Mouse (Mus musculus): ENCODE results near the gene Olfr1241. TPM values are rescaled to one million over a fixed set of nuclear protein-coding genes. Genes with fewer than 3 reads are reported as not detected.

Gene Olfr1241
- not detected for polyA plus RNA-seq (2014; fragmentation: Illumina TruSeq; extraction: RNeasy Lipid Tissue Mini Kit (QIAGEN cat#74804); ENCODE audit: low replicate concordance)

DNA sequence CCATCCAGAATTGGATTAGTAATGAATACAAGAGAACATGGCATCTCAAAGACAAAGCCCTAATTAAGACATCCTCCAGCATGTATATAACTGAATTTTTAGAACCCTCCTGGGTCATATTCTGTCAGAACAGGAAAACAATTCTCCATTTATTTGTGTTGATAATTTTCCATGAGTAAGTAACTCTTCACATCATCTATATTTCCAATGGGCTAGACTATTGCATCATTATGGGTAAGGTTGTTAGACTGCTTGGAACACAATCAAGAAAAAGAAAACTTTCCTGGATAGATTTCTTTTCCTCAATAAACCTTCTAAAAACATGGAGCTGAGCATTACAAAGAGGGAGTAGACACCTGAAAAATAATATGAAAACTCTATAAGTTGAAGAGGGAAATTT is at the start of gene Olfr1241:
Gene Olfr1241 (minus strand): TSS at position 101 of the 400 bp plus-strand sequence.

DNA sequence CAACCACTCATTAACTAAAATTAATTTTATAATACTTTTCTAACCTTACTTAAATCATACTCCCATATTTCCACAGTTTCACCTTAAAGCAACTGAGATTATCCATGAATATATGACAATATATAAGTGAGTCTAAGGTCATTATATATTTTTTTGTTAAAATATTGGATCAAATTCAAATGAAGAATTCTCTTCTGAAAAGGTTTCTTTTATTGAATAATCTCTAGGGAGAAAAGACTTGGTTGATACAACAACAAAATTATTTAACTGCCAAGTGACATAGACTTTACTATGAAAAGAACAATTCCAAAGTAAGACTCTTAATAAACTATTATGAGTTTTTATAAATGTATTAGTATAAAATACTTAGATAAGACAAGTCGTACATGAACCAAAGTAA is 44.5 kb upstream of the Olfr1241 start, which contains the start of gene Olfr1243:
Gene Olfr1243 (minus strand): TSS at position 101 of the 400 bp plus-strand sequence.

DNA sequence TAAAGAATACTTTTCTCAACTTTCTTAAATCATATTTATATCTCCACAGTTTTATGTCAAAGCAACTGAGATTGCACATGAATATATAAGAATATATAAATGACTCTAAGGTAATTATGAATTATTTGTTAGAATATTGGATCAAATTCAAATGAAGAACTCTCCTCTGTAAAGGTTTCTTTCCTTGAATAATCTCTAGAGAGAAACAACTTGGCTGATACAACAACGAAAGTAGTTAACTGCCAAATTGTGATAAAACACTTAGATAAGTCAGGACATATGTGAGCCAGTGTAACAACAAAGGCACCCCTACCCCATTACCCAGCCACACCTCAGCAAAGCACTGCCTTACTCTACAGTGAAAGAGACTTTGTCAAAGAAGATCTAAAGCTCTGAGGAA is 11.3 kb upstream of the Olfr1241 start, which contains the start of gene Olfr1242:
Gene Olfr1242 (minus strand): TSS at position 101 of the 400 bp plus-strand sequence.

DNA sequence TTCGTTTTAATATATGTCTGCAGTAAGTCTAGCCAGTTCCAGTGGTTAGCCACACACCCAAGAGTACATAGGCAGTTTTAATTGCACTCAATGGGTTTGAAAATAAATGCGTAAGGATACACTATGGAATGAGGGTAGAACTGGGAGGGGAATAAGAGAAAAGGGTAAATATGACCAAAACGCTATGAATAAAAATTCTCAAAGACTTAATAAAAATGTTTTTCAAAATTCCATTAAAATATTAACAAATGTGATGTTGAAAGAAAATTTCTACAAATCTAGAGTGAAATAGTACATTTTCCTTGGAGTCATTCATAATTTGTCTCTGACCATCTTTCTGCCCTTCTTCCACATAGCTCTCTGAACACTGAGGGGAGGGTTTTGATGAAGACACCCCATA is 44.0 kb downstream of the Olfr1241 start, which contains the start of gene Olfr1240:
Gene Olfr1240 (minus strand): TSS at position 101 of the 400 bp plus-strand sequence.

Other genes starting within 250 kb of the Olfr1241 start
- gene Olfr1228, start 233.1 kb downstream of the Olfr1241 start, polyA plus RNA-seq (2014; fragmentation: Illumina TruSeq; extraction: RNeasy Lipid Tissue Mini Kit (QIAGEN cat#74804); ENCODE audit: low replicate concordance) = not detected
- gene Olfr1229, start 199.1 kb downstream of the Olfr1241 start, polyA plus RNA-seq (2014; fragmentation: Illumina TruSeq; extraction: RNeasy Lipid Tissue Mini Kit (QIAGEN cat#74804); ENCODE audit: low replicate concordance) = not detected
- not detected for gene Olfr1230, start 189.9 kb downstream of the Olfr1241 start, polyA plus RNA-seq (2014; fragmentation: Illumina TruSeq; extraction: RNeasy Lipid Tissue Mini Kit (QIAGEN cat#74804); ENCODE audit: low replicate concordance)
- gene Olfr1231, start 180.1 kb downstream of the Olfr1241 start, polyA plus RNA-seq (2014; fragmentation: Illumina TruSeq; extraction: RNeasy Lipid Tissue Mini Kit (QIAGEN cat#74804); ENCODE audit: low replicate concordance) = not detected
- gene Olfr1232, start 157.5 kb downstream of the Olfr1241 start, polyA plus RNA-seq (2014; fragmentation: Illumina TruSeq; extraction: RNeasy Lipid Tissue Mini Kit (QIAGEN cat#74804); ENCODE audit: low replicate concordance) = not detected
- gene Olfr1233, start 144.7 kb downstream of the Olfr1241 start, polyA plus RNA-seq (2014; fragmentation: Illumina TruSeq; extraction: RNeasy Lipid Tissue Mini Kit (QIAGEN cat#74804); ENCODE audit: low replicate concordance) = not detected
- gene Olfr1234, start 122.3 kb downstream of the Olfr1241 start, polyA plus RNA-seq (2014; fragmentation: Illumina TruSeq; extraction: RNeasy Lipid Tissue Mini Kit (QIAGEN cat#74804); ENCODE audit: low replicate concordance) = not detected
- gene Olfr1238, start 77.5 kb downstream of the Olfr1241 start, polyA plus RNA-seq (2014; fragmentation: Illumina TruSeq; extraction: RNeasy Lipid Tissue Mini Kit (QIAGEN cat#74804); ENCODE audit: low replicate concordance) = not detected
- gene Olfr1239, start 66.7 kb downstream of the Olfr1241 start, polyA plus RNA-seq (2014; fragmentation: Illumina TruSeq; extraction: RNeasy Lipid Tissue Mini Kit (QIAGEN cat#74804); ENCODE audit: low replicate concordance) = not detected
- not detected for gene Olfr1240, start 44.1 kb downstream of the Olfr1241 start, polyA plus RNA-seq (2014; fragmentation: Illumina TruSeq; extraction: RNeasy Lipid Tissue Mini Kit (QIAGEN cat#74804); ENCODE audit: low replicate concordance)
- not detected for gene Olfr1242, start 11.2 kb upstream of the Olfr1241 start, polyA plus RNA-seq (2014; fragmentation: Illumina TruSeq; extraction: RNeasy Lipid Tissue Mini Kit (QIAGEN cat#74804); ENCODE audit: low replicate concordance)
- gene Olfr1243, start 44.4 kb upstream of the Olfr1241 start, polyA plus RNA-seq (2014; fragmentation: Illumina TruSeq; extraction: RNeasy Lipid Tissue Mini Kit (QIAGEN cat#74804); ENCODE audit: low replicate concordance) = not detected
- gene Olfr1245, start 91.3 kb upstream of the Olfr1241 start, polyA plus RNA-seq (2014; fragmentation: Illumina TruSeq; extraction: RNeasy Lipid Tissue Mini Kit (QIAGEN cat#74804); ENCODE audit: low replicate concordance) = not detected
- gene Olfr1246, start 106.0 kb upstream of the Olfr1241 start, polyA plus RNA-seq (2014; fragmentation: Illumina TruSeq; extraction: RNeasy Lipid Tissue Mini Kit (QIAGEN cat#74804); ENCODE audit: low replicate concordance) = not detected
- not detected for gene Olfr1247, start 127.0 kb upstream of the Olfr1241 start, polyA plus RNA-seq (2014; fragmentation: Illumina TruSeq; extraction: RNeasy Lipid Tissue Mini Kit (QIAGEN cat#74804); ENCODE audit: low replicate concordance)
- not detected for gene Olfr1248, start 131.1 kb upstream of the Olfr1241 start, polyA plus RNA-seq (2014; fragmentation: Illumina TruSeq; extraction: RNeasy Lipid Tissue Mini Kit (QIAGEN cat#74804); ENCODE audit: low replicate concordance)
- not detected for gene Olfr1249, start 147.9 kb upstream of the Olfr1241 start, polyA plus RNA-seq (2014; fragmentation: Illumina TruSeq; extraction: RNeasy Lipid Tissue Mini Kit (QIAGEN cat#74804); ENCODE audit: low replicate concordance)
- not detected for gene Olfr1250, start 174.3 kb upstream of the Olfr1241 start, polyA plus RNA-seq (2014; fragmentation: Illumina TruSeq; extraction: RNeasy Lipid Tissue Mini Kit (QIAGEN cat#74804); ENCODE audit: low replicate concordance)
- not detected for gene Olfr1251, start 184.8 kb upstream of the Olfr1241 start, polyA plus RNA-seq (2014; fragmentation: Illumina TruSeq; extraction: RNeasy Lipid Tissue Mini Kit (QIAGEN cat#74804); ENCODE audit: low replicate concordance)
- not detected for gene Olfr1252, start 237.9 kb upstream of the Olfr1241 start, polyA plus RNA-seq (2014; fragmentation: Illumina TruSeq; extraction: RNeasy Lipid Tissue Mini Kit (QIAGEN cat#74804); ENCODE audit: low replicate concordance)

All from small intestine, adult 10 weeks (tissue).